Mouse (Mus musculus): ENCODE results near the gene Gas7. TPM values are rescaled to one million over a fixed set of nuclear protein-coding genes. Genes with fewer than 3 reads are reported as not detected.

Gene Gas7
- polyA plus RNA-seq, 1 experiment from 2014 or later = 18.7 TPM

- H3K4me1 ChIP-seq (ENCODE audit: insufficient read depth, low read depth, low read length) = no peaks in the 10 kb centered on the region
- no peak overlapping the region for H3K4me2 ChIP-seq (replicated peaks; ENCODE audit: low read depth, low read length)
- no peaks in the 10 kb centered on the region for H3K27me3 ChIP-seq (replicated peaks; ENCODE audit: insufficient read depth, low read length)
- H3K4me3 ChIP-seq (ENCODE audit: low read depth, low read length) = no peak overlapping the region
- no peaks in the 10 kb centered on the region for H3K9me3 ChIP-seq (ENCODE audit: low read length)
- no peak for DNase-seq (ENCODE audit: low spot score)
- no peaks in the 10 kb centered on the region for H3K36me3 ChIP-seq (ENCODE audit: insufficient read depth, low read length)
- TF ChIP-seq EP300 (IDR thresholded peaks at IDR 0.05) (no peak), CTCF (IDR thresholded peaks at IDR 0.05) (no peak)
- no peak overlapping the region for H3K27ac ChIP-seq (ENCODE audit: low read length)
- ATAC-seq = no peak
- H3K9ac ChIP-seq (replicated peaks; ENCODE audit: low read depth) = no peak overlapping the region
Measured at GRCm38 (mm10) chr11:67728726-67729125, 273.5 kb downstream of the Gas7 start.

- ATAC-seq = no peak
- H3K9me3 ChIP-seq (ENCODE audit: low read length) = no peaks in the 10 kb centered on the region
- H3K27ac ChIP-seq (ENCODE audit: low read length) = no peak overlapping the region
- no peak overlapping the region for H3K4me3 ChIP-seq (ENCODE audit: low read depth, low read length)
- DNase-seq (ENCODE audit: low spot score) = no peak
- no peak overlapping the region for H3K9ac ChIP-seq (replicated peaks; ENCODE audit: low read depth)
- H3K4me1 ChIP-seq (ENCODE audit: insufficient read depth, low read depth, low read length) = no peaks in the 10 kb centered on the region
- 92% methylated on average over 2 of the region's 2 CpGs for WGBS
- no peaks in the 10 kb centered on the region for H3K36me3 ChIP-seq (ENCODE audit: insufficient read depth, low read length)
- no peak for TF ChIP-seq CTCF (IDR thresholded peaks at IDR 0.05)
- TF ChIP-seq EP300 (IDR thresholded peaks at IDR 0.05) = no peak
- no peaks in the 10 kb centered on the region for H3K27me3 ChIP-seq (replicated peaks; ENCODE audit: insufficient read depth, low read length)
- H3K4me2 ChIP-seq (replicated peaks; ENCODE audit: low read depth, low read length) = no peak overlapping the region
Measured at GRCm38 (mm10) chr11:67731056-67731455, 275.8 kb downstream of the Gas7 start.

GRCm38 (mm10) chr11:67733726-67734125 lies 278.5 kb downstream of the Gas7 start:
- Histone ChIP-seq H3K4me1 (ENCODE audit: insufficient read depth, low read depth, low read length) (no peaks in the 10 kb centered on the region), H3K4me2 (replicated peaks; ENCODE audit: low read depth, low read length) (no peak overlapping the region), H3K9me3 (ENCODE audit: low read length) (no peaks in the 10 kb centered on the region), H3K36me3 (ENCODE audit: insufficient read depth, low read length) (no peaks in the 10 kb centered on the region), H3K27me3 (replicated peaks; ENCODE audit: insufficient read depth, low read length) (no peaks in the 10 kb centered on the region), H3K4me3 (ENCODE audit: low read depth, low read length) (no peak overlapping the region), H3K27ac (ENCODE audit: low read length) (no peak overlapping the region), H3K9ac (replicated peaks; ENCODE audit: low read depth) (no peak overlapping the region)
- no peak for TF ChIP-seq CTCF (IDR thresholded peaks at IDR 0.05)
- no peak for TF ChIP-seq EP300 (IDR thresholded peaks at IDR 0.05)
- no peak for DNase-seq (ENCODE audit: low spot score)
- no peak for ATAC-seq
- 71% methylated on average over 1 of the region's 1 CpGs for WGBS

- DNase-seq (ENCODE audit: low spot score) = no peak
- Histone ChIP-seq H3K27me3 (replicated peaks; ENCODE audit: insufficient read depth, low read length) (no peaks in the 10 kb centered on the region), H3K4me3 (ENCODE audit: low read depth, low read length) (no peak overlapping the region), H3K9ac (replicated peaks; ENCODE audit: low read depth) (no peak overlapping the region), H3K4me1 (ENCODE audit: insufficient read depth, low read depth, low read length) (no peaks in the 10 kb centered on the region), H3K36me3 (ENCODE audit: insufficient read depth, low read length) (no peaks in the 10 kb centered on the region), H3K4me2 (replicated peaks; ENCODE audit: low read depth, low read length) (no peak overlapping the region), H3K9me3 (ENCODE audit: low read length) (no peaks in the 10 kb centered on the region), H3K27ac (ENCODE audit: low read length) (no peak overlapping the region)
- ATAC-seq = no peak
- 65% methylated on average over 3 of the region's 3 CpGs for WGBS
- TF ChIP-seq EP300 (IDR thresholded peaks at IDR 0.05) = no peak
- TF ChIP-seq CTCF (IDR thresholded peaks at IDR 0.05) = no peak
Measured at GRCm38 (mm10) chr11:67734597-67734996, 279.4 kb downstream of the Gas7 start.

- Histone ChIP-seq H3K9me3 (ENCODE audit: low read length) (no peaks in the 10 kb centered on the region), H3K4me1 (ENCODE audit: insufficient read depth, low read depth, low read length) (no peaks in the 10 kb centered on the region), H3K36me3 (ENCODE audit: insufficient read depth, low read length) (no peaks in the 10 kb centered on the region), H3K27me3 (replicated peaks; ENCODE audit: insufficient read depth, low read length) (no peaks in the 10 kb centered on the region), H3K4me2 (replicated peaks; ENCODE audit: low read depth, low read length) (no peak overlapping the region), H3K4me3 (ENCODE audit: low read depth, low read length) (no peak overlapping the region), H3K27ac (ENCODE audit: low read length) (no peak overlapping the region), H3K9ac (replicated peaks; ENCODE audit: low read depth) (no peak overlapping the region)
- ATAC-seq (no peak), DNase-seq (ENCODE audit: low spot score) (no peak)
- TF ChIP-seq EP300 (IDR thresholded peaks at IDR 0.05) = no peak
- TF ChIP-seq CTCF (IDR thresholded peaks at IDR 0.05) = no peak
- WGBS = 74% methylated on average over 6 of the region's 6 CpGs
Measured at GRCm38 (mm10) chr11:67738345-67738744, 283.1 kb downstream of the Gas7 start.

Other genes with a start within 250 kb of the Gas7 start
- gene Myh4, start 217.4 kb upstream of the Gas7 start, polyA plus RNA-seq (2015; fragmentation: Nextera tagmentation; extraction: Ambion mirVana) = not detected in 2 replicates
- 0.18 and 0.29 TPM in 2 replicates for gene Myh8, start 178.3 kb upstream of the Gas7 start, polyA plus RNA-seq (2015; fragmentation: Nextera tagmentation; extraction: Ambion mirVana)
- 0.29 and 0.38 TPM in 2 replicates for gene Myh13, start 133.8 kb upstream of the Gas7 start, polyA plus RNA-seq (2015; fragmentation: Nextera tagmentation; extraction: Ambion mirVana)
- gene Rcvrn, start 239.9 kb downstream of the Gas7 start, polyA plus RNA-seq (2015; fragmentation: Nextera tagmentation; extraction: Ambion mirVana) = not detected in 2 replicates

Measured in lung, postnatal 0 days (tissue).